Mouse (Mus musculus): Measurements from ENCODE around the gene Rap1b. TPM values are rescaled to one million over a fixed set of nuclear protein-coding genes. Genes with fewer than 3 reads are reported as not detected.

Gene Rap1b
- polyA plus RNA-seq (2014; fragmentation: Illumina TruSeq; extraction: RNeasy Lipid Tissue Mini Kit (QIAGEN cat#74804); ENCODE audit: low read depth, low replicate concordance): 123 TPM

GRCm38 (mm10) chr10:117845597-117846259, at the start of gene Rap1b:
Gene Rap1b, minus strand, starts transcription at chr10:117846035.

GRCm38 (mm10) chr10:117792141-117793091, 53.4 kb downstream of the Rap1b start, which contains the start of gene Nup107:
Gene Nup107, minus strand, starts transcription at chr10:117792705.

Other genes starting within 250 kb of the Rap1b start
- 0.74 TPM for gene Cpm, start 216.5 kb downstream of the Rap1b start, polyA plus RNA-seq (2014; fragmentation: Illumina TruSeq; extraction: RNeasy Lipid Tissue Mini Kit (QIAGEN cat#74804); ENCODE audit: low read depth, low replicate concordance)
- gene Mdm2, start 135.3 kb downstream of the Rap1b start, polyA plus RNA-seq (2014; fragmentation: Illumina TruSeq; extraction: RNeasy Lipid Tissue Mini Kit (QIAGEN cat#74804); ENCODE audit: low read depth, low replicate concordance): 25.8 TPM
- 6.4 TPM for gene Slc35e3, start 99.7 kb downstream of the Rap1b start, polyA plus RNA-seq (2014; fragmentation: Illumina TruSeq; extraction: RNeasy Lipid Tissue Mini Kit (QIAGEN cat#74804); ENCODE audit: low read depth, low replicate concordance)
- 7.7 TPM for gene Nup107, start 53.3 kb downstream of the Rap1b start, polyA plus RNA-seq (2014; fragmentation: Illumina TruSeq; extraction: RNeasy Lipid Tissue Mini Kit (QIAGEN cat#74804); ENCODE audit: low read depth, low replicate concordance)

All from liver, adult 10 weeks (tissue).